Mouse (Mus musculus): ENCODE data around the gene Cep41. TPM values are rescaled to one million over a fixed set of nuclear protein-coding genes. Genes with fewer than 3 reads are reported as not detected.

Gene Cep41
- polyA plus RNA-seq, 1 experiment from 2014 or later, result 19.7 TPM

- peak; percentile 35 for DNase-seq (ENCODE audit: low spot score)
Measured at GRCm38 (mm10) chr6:30636186-30636842, 57.2 kb downstream of the Cep41 start.

GRCm38 (mm10) chr6:30635361-30635862 lies 58.1 kb downstream of the Cep41 start:
- Histone ChIP-seq H3K27ac (ENCODE audit: low read depth, low read length) (peak overlapping the region; percentile 4; the same call in 1 of the 2 replicates), H3K4me3 (ENCODE audit: low read depth, low read length) (no peak overlapping the region), H3K4me1 (replicated peaks; ENCODE audit: control insufficient read depth, insufficient read depth, low read length) (no peaks in the 10 kb centered on the region), H3K9ac (ENCODE audit: low read depth, low read length) (no peak overlapping the region), H3K4me2 (replicated peaks; ENCODE audit: low read depth, low read length) (no peak overlapping the region), H3K36me3 (ENCODE audit: control insufficient read depth, insufficient read depth, low read length) (no peaks in the 10 kb centered on the region), H3K9me3 (ENCODE audit: control insufficient read depth, low read length) (no peaks in the 10 kb centered on the region), H3K27me3 (ENCODE audit: control insufficient read depth, insufficient read depth, low read length) (no peaks in the 10 kb centered on the region)
- no peak for ATAC-seq (ENCODE audit: low FRiP score)
- DNase-seq (ENCODE audit: low spot score), result no peak
- WGBS, result 34% methylated on average over 8 of the region's 8 CpGs

More at GRCm38 (mm10) chr6:30636186-30636842, 57.2 kb downstream of the Cep41 start:
- 20% methylated on average over 4 of the region's 4 CpGs for WGBS
- Histone ChIP-seq H3K27ac (ENCODE audit: low read depth, low read length) (peak overlapping the region; percentile 68; the same call in 1 of the 2 replicates), H3K9me3 (ENCODE audit: control insufficient read depth, low read length) (no peaks in the 10 kb centered on the region), H3K4me3 (ENCODE audit: low read depth, low read length) (no peak overlapping the region), H3K36me3 (ENCODE audit: control insufficient read depth, insufficient read depth, low read length) (no peaks in the 10 kb centered on the region), H3K27me3 (ENCODE audit: control insufficient read depth, insufficient read depth, low read length) (no peaks in the 10 kb centered on the region), H3K4me2 (replicated peaks; ENCODE audit: low read depth, low read length) (no peak overlapping the region), H3K9ac (ENCODE audit: low read depth, low read length) (no peak overlapping the region), H3K4me1 (replicated peaks; ENCODE audit: control insufficient read depth, insufficient read depth, low read length) (no peaks in the 10 kb centered on the region)
- no peak for ATAC-seq (ENCODE audit: low FRiP score)

GRCm38 (mm10) chr6:30629989-30630388 lies 63.6 kb downstream of the Cep41 start:
- no peaks in the 10 kb centered on the region; the same call in 1 of the 2 replicates for H3K4me1 ChIP-seq (replicated peaks; ENCODE audit: control insufficient read depth, insufficient read depth, low read length)
- no peaks in the 10 kb centered on the region for H3K27me3 ChIP-seq (ENCODE audit: control insufficient read depth, insufficient read depth, low read length)
- H3K4me2 ChIP-seq (replicated peaks; ENCODE audit: low read depth, low read length), result no peak overlapping the region
- ATAC-seq (ENCODE audit: low FRiP score) (no peak), DNase-seq (ENCODE audit: low spot score) (no peak)
- no peak overlapping the region for H3K9ac ChIP-seq (ENCODE audit: low read depth, low read length)
- no peaks in the 10 kb centered on the region for H3K36me3 ChIP-seq (ENCODE audit: control insufficient read depth, insufficient read depth, low read length)
- 100% methylated on average over 1 of the region's 1 CpGs for WGBS
- H3K27ac ChIP-seq (ENCODE audit: low read depth, low read length), result no peak overlapping the region
- H3K9me3 ChIP-seq (ENCODE audit: control insufficient read depth, low read length), result no peaks in the 10 kb centered on the region
- H3K4me3 ChIP-seq (ENCODE audit: low read depth, low read length), result no peak overlapping the region

- WGBS, result 46% methylated on average over 6 of the region's 6 CpGs
- no peak overlapping the region for H3K4me3 ChIP-seq (ENCODE audit: low read depth, low read length)
- no peak overlapping the region for H3K4me2 ChIP-seq (replicated peaks; ENCODE audit: low read depth, low read length)
- peak; percentile 57; the same call in 1 of the 2 replicates for ATAC-seq (ENCODE audit: low FRiP score)
- H3K36me3 ChIP-seq (ENCODE audit: control insufficient read depth, insufficient read depth, low read length), result no peaks in the 10 kb centered on the region
- H3K4me1 ChIP-seq (replicated peaks; ENCODE audit: control insufficient read depth, insufficient read depth, low read length), result no peaks in the 10 kb centered on the region; the same call in 1 of the 2 replicates
- no peaks in the 10 kb centered on the region for H3K9me3 ChIP-seq (ENCODE audit: control insufficient read depth, low read length)
- peak; percentile 35 for DNase-seq (ENCODE audit: low spot score)
- H3K9ac ChIP-seq (ENCODE audit: low read depth, low read length), result no peak overlapping the region
- H3K27ac ChIP-seq (ENCODE audit: low read depth, low read length), result no peak overlapping the region; the same call in 1 of the 2 replicates
- no peaks in the 10 kb centered on the region for H3K27me3 ChIP-seq (ENCODE audit: control insufficient read depth, insufficient read depth, low read length)
Measured at GRCm38 (mm10) chr6:30628152-30628551, 65.4 kb downstream of the Cep41 start.

- no peaks in the 10 kb centered on the region for H3K27me3 ChIP-seq (ENCODE audit: control insufficient read depth, insufficient read depth, low read length)
- no peak overlapping the region for H3K4me3 ChIP-seq (ENCODE audit: low read depth, low read length)
- no peaks in the 10 kb centered on the region for H3K36me3 ChIP-seq (ENCODE audit: control insufficient read depth, insufficient read depth, low read length)
- no peaks in the 10 kb centered on the region for H3K9me3 ChIP-seq (ENCODE audit: control insufficient read depth, low read length)
- ATAC-seq (ENCODE audit: low FRiP score) (no peak), DNase-seq (ENCODE audit: low spot score) (no peak)
- H3K9ac ChIP-seq (ENCODE audit: low read depth, low read length), result no peak overlapping the region
- H3K27ac ChIP-seq (ENCODE audit: low read depth, low read length), result no peak overlapping the region
- H3K4me2 ChIP-seq (replicated peaks; ENCODE audit: low read depth, low read length), result no peak overlapping the region
- WGBS, result 93% methylated on average over 9 of the region's 9 CpGs
- H3K4me1 ChIP-seq (replicated peaks; ENCODE audit: control insufficient read depth, insufficient read depth, low read length), result no peaks in the 10 kb centered on the region; the same call in 1 of the 2 replicates
Measured at GRCm38 (mm10) chr6:30624763-30625162, 68.8 kb downstream of the Cep41 start.

- H3K4me1 ChIP-seq (replicated peaks; ENCODE audit: control insufficient read depth, insufficient read depth, low read length), result peaks cover 7% of the 10 kb centered on the region; the same call in 1 of the 2 replicates
- WGBS, result 87% methylated on average over 4 of the region's 4 CpGs
- ATAC-seq (ENCODE audit: low FRiP score), result no peak
Measured at GRCm38 (mm10) chr6:30621986-30622389, 71.6 kb downstream of the Cep41 start.

GRCm38 (mm10) chr6:30620994-30621393 lies 72.6 kb downstream of the Cep41 start:
- WGBS, result 86% methylated on average over 6 of the region's 6 CpGs
- peaks cover 13% of the 10 kb centered on the region; the same call in 1 of the 2 replicates for H3K4me1 ChIP-seq (replicated peaks; ENCODE audit: control insufficient read depth, insufficient read depth, low read length)
- H3K4me3 ChIP-seq (ENCODE audit: low read depth, low read length), result no peak overlapping the region
- no peak for ATAC-seq (ENCODE audit: low FRiP score)
- no peak for DNase-seq (ENCODE audit: low spot score)
- H3K9ac ChIP-seq (ENCODE audit: low read depth, low read length), result no peak overlapping the region
- H3K36me3 ChIP-seq (ENCODE audit: control insufficient read depth, insufficient read depth, low read length), result no peaks in the 10 kb centered on the region
- H3K27me3 ChIP-seq (ENCODE audit: control insufficient read depth, insufficient read depth, low read length), result no peaks in the 10 kb centered on the region
- H3K27ac ChIP-seq (ENCODE audit: low read depth, low read length), result no peak overlapping the region
- no peaks in the 10 kb centered on the region for H3K9me3 ChIP-seq (ENCODE audit: control insufficient read depth, low read length)
- no peak overlapping the region for H3K4me2 ChIP-seq (replicated peaks; ENCODE audit: low read depth, low read length)

More at GRCm38 (mm10) chr6:30621986-30622389, 71.6 kb downstream of the Cep41 start:
- DNase-seq (ENCODE audit: low spot score), result no peak
- H3K9me3 ChIP-seq (ENCODE audit: control insufficient read depth, low read length), result no peaks in the 10 kb centered on the region
- H3K36me3 ChIP-seq (ENCODE audit: control insufficient read depth, insufficient read depth, low read length), result no peaks in the 10 kb centered on the region
- no peak overlapping the region for H3K9ac ChIP-seq (ENCODE audit: low read depth, low read length)
- no peak overlapping the region for H3K4me3 ChIP-seq (ENCODE audit: low read depth, low read length)
- no peaks in the 10 kb centered on the region for H3K27me3 ChIP-seq (ENCODE audit: control insufficient read depth, insufficient read depth, low read length)
- H3K4me2 ChIP-seq (replicated peaks; ENCODE audit: low read depth, low read length), result no peak overlapping the region
- H3K27ac ChIP-seq (ENCODE audit: low read depth, low read length), result no peak overlapping the region

- H3K27ac ChIP-seq (ENCODE audit: low read depth, low read length), result no peak overlapping the region
- 86% methylated on average over 4 of the region's 4 CpGs for WGBS
- no peak for ATAC-seq (ENCODE audit: low FRiP score)
- no peak overlapping the region for H3K4me3 ChIP-seq (ENCODE audit: low read depth, low read length)
- no peak for DNase-seq (ENCODE audit: low spot score)
- H3K4me2 ChIP-seq (replicated peaks; ENCODE audit: low read depth, low read length), result no peak overlapping the region
- H3K9me3 ChIP-seq (ENCODE audit: control insufficient read depth, low read length), result no peaks in the 10 kb centered on the region
- H3K36me3 ChIP-seq (ENCODE audit: control insufficient read depth, insufficient read depth, low read length), result no peaks in the 10 kb centered on the region
- H3K27me3 ChIP-seq (ENCODE audit: control insufficient read depth, insufficient read depth, low read length), result no peaks in the 10 kb centered on the region
- peaks cover 16% of the 10 kb centered on the region; the same call in 1 of the 2 replicates for H3K4me1 ChIP-seq (replicated peaks; ENCODE audit: control insufficient read depth, insufficient read depth, low read length)
- H3K9ac ChIP-seq (ENCODE audit: low read depth, low read length), result no peak overlapping the region
Measured at GRCm38 (mm10) chr6:30620591-30620990, 73.0 kb downstream of the Cep41 start.

GRCm38 (mm10) chr6:30619606-30620005 lies 73.9 kb downstream of the Cep41 start:
- Histone ChIP-seq H3K27me3 (ENCODE audit: control insufficient read depth, insufficient read depth, low read length) (no peaks in the 10 kb centered on the region), H3K4me1 (replicated peaks; ENCODE audit: control insufficient read depth, insufficient read depth, low read length) (peaks cover 16% of the 10 kb centered on the region; the same call in 1 of the 2 replicates), H3K36me3 (ENCODE audit: control insufficient read depth, insufficient read depth, low read length) (no peaks in the 10 kb centered on the region), H3K4me3 (ENCODE audit: low read depth, low read length) (no peak overlapping the region), H3K27ac (ENCODE audit: low read depth, low read length) (no peak overlapping the region), H3K4me2 (replicated peaks; ENCODE audit: low read depth, low read length) (no peak overlapping the region), H3K9ac (ENCODE audit: low read depth, low read length) (no peak overlapping the region), H3K9me3 (ENCODE audit: control insufficient read depth, low read length) (no peaks in the 10 kb centered on the region)
- ATAC-seq (ENCODE audit: low FRiP score) (no peak), DNase-seq (ENCODE audit: low spot score) (no peak)
- WGBS, result 59% methylated on average over 5 of the region's 5 CpGs
